Mouse (Mus musculus): ENCODE measurements at regions not wholly inside any gene's neighbourhood (a gene's known extent, or its start where the extent isn't known, plus 50 kb on each side); places are given as distances from the start of the nearest gene placed in this dataset.

DNA sequence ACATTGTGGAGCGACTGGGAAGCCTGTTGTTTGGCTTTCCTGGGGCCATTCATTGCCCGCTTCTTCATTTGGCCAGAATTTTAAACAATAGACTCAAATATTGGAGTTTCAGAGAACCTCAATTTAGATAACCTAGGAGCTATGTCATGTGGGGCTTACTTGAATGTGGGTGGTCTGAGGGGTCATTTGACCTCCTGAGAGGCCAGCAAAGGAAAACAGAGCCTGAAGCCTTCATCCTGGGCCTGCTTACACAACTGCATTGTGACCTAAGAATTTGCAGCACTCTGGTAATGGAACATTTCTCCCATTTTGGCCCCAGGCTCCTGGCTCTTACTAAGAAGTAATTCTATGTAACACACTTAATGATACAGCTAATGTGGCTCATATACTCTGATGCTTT, 348.2 kb downstream of the Fat4 start:
- no peak for DNase-seq (ENCODE audit: low spot score in 2 of 2)

DNA sequence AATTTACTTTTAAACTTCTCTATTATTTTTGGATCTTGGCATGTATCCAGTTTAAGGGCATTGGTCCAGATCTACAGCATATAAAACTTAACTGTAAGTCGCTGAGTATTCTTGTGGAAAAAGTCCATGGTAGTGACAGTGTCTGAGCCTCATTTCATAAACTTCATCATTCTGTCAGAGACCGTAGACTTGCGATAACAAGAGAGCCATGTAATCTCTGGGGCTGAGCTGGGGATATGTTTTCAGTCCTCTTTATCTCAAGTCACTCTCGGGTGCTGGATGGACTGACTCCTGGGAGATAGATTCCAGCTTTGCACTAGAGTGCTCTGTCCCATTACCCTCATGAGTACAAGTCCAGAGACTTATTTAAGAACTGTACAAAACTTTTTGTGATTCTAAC, 362.0 kb downstream of the Fat4 start:
- no peak for DNase-seq (ENCODE audit: low spot score in 2 of 2)

DNA sequence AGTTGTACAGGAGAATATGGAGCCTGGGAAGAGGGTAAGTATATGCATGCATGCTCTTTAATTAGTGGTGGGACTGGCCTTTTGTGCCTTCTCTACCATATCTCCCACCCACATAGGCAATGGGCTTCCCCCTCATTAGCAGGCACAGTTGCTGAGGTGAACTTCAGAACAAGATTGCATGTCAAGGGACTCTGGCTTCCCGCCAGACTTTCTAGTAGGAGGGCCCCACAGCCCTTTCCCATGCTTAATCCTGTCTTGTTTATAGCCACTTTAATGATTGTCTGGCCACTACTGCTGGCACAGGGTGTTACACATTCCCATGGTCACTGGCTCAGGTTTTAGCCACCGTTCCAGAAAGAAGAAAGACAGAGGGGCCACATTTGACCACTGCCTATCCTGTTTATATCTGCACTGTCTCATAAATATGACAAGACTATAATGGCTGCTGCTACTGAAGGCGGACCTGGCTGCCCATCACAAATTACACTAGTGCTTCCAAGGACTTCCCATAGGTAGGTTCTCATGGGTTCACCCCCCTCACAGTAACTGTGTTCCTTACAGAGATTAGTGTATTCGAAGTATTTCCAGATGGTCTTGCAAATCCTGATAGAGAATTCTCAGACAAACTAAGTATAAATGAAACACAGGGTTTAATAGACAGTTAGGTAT, 362.6 kb downstream of the Fat4 start:
- peak in 1 of 2 experiments; percentile 15 for DNase-seq (ENCODE audit: low spot score in 2 of 2)

DNA sequence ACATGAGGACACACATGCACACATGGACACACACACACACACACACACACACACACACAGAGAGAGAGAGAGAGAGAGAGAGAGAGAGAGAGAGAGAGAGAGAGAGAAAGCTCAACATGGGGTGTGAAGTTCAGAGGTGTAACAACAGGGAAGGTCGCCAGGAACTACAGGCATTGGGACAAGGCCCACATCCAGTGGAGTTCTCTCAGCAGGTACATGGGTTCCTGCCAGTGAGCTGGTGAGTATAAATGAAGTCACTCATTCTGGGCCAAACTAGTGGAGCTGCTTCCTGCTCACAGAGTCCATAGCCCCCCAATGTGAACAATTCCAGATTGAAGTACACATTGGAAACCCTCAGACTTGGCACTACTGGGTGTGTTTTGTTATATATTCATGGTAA, 366.3 kb downstream of the Fat4 start:
- no peak for DNase-seq (ENCODE audit: low spot score in 2 of 2)

DNA sequence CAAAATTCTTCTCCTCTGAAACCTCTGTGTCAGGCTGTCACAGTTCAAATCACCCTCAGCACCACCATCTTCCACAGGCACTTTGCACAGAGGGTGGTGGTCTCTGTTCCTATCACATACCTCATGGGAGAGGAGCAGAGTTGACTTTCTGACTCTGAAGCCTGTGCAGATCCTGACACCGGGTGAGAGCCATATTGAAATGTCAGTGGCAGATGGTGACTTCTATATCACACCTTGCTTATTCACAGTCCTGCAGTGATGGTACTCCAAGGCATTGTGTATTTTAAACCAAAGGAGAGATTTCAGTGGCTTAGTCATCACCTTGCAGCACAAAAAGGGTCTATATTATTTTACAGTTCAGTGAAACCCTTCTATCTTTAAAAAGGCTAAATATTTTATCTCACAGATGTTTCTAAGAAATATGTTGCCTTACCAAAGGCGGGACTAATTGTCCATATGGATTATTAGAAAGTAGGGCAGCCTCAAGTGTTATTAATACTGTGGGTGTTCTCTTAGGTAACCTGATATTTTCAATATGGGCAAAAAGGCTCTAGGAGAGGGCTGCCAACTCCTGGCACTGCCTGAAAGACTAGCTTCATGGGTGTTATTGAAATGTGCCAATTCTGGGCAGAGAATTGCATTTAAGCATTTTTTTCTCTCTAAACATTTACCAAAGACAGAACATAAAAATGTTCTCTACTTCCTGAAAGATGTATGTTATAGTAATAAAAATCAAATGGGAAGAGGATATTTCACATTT, 378.1 kb downstream of the Fat4 start:
- no peak for DNase-seq (ENCODE audit: low spot score in 2 of 2)

DNA sequence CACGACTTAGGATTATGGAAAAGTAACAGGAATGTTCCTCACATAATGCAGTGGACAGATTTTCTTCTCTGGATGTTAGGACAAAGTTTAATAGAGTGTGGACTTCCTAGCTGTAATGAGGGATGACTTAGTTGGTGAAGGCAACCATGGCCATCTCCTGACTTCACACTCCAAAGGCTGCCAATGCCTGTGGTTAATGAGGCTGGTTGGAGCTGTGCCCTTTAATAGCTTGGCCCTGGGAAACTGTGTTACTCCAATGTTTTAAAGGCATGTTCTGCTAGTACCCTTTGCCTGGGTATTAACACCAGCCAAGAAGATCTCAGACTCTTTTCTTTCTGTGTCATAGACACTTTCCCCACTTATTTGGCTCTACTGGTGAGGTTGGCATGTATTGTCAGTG, 378.9 kb downstream of the Fat4 start:
- peak; percentile 20 to 26 for DNase-seq (ENCODE audit: low spot score in 2 of 2)

DNA sequence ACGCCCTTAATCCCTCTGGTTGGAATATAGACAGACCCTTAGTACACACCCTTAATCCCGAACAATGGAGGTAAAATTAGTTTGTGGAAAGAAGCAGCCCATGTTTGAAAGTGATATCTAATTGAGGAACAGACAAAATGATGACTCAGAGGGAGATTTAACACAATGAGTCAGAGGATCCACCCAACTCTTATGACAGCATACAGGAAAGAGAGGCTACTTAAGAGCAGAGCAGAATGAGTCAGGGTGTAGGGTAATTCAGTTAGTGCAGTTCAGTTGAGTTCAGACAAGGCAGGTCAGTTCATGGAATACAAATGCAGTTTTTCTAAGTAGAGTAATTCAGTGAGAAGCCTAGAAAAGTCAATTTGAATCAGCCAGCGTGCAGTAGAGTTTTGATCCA, 382.6 kb downstream of the Fat4 start:
- DNase-seq (ENCODE audit: low spot score in 2 of 2): no peak

DNA sequence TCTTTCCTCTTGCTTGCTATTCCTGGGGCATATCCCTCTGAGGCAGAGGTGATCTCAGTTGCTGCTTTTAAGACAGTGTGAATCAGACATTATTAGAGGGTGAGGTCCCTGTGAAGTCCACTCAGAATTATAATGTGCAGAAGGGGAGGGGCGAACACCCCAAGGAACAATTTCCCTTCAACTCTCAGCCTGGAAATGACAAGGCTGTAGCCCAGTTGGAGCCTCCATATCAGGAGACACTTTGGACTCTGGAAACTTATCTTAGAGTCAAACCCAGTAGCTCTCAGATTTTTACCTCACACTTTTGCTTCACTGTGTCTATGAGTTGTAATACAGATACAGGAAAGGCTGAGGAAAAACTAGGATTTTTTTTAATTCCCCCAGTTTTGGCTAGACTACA, 385.9 kb downstream of the Fat4 start:
- DNase-seq (ENCODE audit: low spot score in 2 of 2): no peak

DNA sequence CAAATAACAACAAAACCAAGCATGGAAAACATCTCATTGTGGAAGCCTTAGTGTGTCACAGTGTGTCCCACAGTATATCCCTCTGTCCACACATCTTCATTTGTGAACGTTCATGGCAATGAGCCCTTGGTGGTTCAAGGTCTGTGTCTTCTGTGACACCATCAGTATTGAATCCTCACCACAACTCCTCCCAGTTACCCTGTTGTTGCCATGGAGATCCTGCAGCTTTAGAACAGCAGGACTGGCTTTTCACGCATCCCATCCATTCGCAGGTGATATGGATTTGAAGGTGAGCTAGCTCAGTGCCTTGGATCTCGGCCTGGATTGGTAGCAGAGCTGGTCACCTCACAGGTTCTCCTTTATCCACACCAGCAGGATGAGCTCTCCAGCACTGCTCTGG, 390.2 kb downstream of the Fat4 start:
- no peak for DNase-seq (ENCODE audit: low spot score in 2 of 2)

DNA sequence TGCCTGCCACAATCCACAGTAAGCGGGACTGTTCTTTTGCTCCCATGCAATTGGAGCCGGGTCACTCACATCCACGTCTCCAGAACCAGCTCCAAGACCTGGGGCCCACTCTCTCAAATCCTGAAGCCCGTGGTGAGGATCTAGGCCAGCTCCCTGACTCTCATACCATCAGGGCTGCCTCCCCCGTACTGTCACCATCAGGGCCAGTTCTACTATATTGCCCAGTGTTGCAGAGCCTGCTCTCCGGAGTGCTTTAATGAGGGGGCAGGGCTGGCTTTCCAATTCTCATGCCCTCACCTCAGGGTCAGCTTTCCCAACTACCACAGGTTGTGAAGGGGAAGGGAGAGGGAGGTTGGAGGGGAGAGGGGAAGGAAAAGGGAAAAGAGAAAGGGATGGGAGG, 390.6 kb downstream of the Fat4 start:
- no peak for DNase-seq (ENCODE audit: low spot score in 2 of 2)

DNA sequence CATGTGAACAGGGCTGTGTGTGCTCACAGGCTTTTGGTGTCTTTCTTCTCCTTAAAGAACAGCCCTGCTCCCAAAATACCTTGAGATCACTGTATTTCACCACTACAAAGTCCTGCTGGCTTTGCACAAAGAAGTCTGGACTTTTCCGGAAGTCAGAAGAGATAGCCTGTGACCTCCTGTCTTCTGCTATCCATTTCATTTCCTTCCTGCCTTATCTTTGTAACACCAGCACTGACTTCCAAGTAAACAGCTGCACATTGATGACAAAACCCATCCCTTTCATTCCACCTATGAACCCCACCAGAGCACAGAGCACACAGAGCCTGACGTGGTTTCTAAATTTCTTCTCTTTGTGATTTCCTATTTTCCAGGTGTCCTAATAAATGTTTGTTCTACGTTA, 408.5 kb downstream of the Fat4 start:
- DNase-seq (ENCODE audit: low spot score in 2 of 2): no peak

DNA sequence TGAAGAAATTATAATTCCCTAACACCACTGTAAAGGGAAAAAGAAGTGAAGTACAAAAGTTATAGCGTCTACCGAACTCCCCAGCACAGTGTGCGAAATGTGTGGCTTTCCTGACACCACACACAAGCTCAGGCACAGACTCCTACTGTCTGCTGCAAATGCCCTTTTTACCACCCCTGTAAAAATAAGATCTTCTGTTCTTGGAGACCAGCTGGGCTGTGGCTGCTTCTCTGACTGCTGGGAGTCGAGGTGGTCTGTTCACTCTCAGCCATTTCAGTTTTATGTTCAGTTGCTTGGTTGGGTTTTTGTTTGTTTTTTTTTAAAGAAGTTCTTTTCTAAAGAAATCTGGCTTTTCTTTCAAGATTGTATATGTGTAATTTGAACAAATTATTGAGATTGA, 409.5 kb downstream of the Fat4 start:
- DNase-seq (ENCODE audit: low spot score in 2 of 2): no peak

DNA sequence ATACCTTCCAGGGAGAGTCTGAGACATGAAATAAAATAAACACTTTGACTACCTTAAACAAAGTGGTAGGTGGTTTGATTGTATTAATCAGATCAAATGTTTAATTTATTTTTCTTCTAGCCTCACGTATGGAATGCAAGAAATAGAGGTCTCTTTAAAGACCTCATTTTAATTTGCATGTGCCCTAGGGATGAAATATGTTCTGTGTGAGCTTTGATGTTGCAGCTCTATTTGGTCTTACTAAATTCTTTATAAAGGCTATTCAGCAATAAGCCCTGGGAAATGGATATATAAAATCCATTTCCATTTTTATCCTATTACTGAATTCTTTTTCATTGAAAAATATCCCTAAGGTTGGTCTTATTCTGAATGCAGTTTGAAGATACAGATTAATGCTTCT, 422.7 kb downstream of the Fat4 start:
- no peak for DNase-seq (ENCODE audit: low spot score in 2 of 2)

DNA sequence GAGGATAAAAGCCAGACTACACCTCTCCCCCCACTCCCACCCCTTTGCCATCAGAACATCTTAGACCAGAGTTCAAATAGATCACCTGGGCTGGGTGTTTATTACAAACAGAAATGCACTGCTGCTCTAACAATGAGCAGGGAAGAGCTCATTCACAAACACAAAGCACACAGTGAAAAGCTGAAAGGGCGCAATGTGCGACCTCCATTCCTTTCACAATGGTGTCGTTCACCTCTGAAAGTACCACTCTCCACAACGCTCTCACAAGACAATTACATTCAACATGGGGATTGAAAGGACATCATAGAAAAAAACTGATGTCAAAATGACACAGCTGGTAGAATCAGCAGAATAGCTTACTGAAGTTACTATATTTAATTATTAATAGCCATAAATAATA, 426.8 kb downstream of the Fat4 start:
- DNase-seq (ENCODE audit: low spot score in 2 of 2): no peak

DNA sequence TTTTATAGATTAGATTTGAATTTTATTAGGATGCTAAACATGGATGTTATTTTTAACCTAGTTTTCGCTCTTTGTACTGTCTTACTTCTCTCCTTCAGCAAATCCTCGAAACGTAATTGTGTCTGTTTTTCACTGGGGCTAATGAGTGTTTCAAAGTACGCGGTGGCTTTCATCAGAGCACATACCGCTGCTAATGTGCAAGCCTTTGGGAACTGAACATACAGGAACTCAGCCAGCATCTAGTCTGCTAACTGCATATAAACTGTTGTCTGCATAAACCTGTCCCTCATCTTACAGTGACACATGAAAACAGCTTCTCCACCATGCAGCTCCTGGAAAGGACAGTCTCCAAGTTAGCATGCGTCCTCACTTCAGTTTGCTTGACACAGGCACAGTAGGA, 434.1 kb downstream of the Fat4 start:
- no peak for DNase-seq (ENCODE audit: low spot score in 2 of 2)

DNA sequence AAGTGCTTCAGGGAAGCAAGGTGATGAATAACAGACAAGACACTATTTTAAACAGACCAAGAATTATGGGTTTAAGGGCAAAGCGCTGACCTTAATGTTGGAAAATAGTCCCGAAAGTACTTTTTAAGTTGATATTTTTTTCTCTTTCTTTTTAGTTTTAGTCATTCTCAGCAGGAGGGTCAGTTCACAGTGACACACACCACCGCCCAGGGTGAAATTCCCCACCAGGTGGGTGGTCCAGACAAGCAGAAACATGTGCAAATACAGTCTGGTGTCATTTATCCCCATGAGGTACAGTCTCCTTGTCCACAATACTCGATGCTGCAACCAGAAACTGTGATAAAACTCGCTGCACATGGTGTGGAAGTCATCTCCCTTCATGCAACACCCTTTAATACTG, 435.5 kb downstream of the Fat4 start:
- no peak for DNase-seq (ENCODE audit: low spot score in 2 of 2)

DNA sequence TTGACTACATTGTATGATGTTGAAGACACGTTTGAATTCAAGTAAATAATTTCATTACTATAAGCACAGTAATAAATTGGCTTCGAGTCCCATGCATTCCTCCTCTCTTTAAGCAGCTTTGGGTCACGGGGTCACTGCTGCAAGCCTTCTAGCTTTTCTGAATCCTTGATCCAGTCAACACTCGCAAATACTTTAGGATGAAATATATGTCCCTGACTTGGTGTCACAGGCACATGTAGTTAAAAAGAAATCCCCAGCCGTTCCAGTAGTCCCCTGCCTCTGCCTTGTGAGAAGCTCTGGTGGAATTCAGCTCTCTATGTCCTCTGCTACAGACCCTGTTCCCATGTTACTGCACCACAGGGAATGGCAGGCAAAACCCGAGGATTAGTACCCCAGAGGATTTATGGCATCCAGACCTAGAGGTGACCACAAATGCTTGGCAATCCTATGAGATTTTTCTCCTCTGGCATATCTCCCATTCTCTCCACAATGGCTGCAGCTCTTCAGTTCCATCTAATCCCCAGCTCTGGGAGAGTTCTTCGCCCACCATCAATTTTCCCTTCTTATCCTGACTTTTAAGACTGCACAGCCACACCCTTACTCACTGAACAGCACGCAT, 449.0 kb downstream of the Fat4 start:
- DNase-seq (ENCODE audit: low spot score in 2 of 2): no peak

DNA sequence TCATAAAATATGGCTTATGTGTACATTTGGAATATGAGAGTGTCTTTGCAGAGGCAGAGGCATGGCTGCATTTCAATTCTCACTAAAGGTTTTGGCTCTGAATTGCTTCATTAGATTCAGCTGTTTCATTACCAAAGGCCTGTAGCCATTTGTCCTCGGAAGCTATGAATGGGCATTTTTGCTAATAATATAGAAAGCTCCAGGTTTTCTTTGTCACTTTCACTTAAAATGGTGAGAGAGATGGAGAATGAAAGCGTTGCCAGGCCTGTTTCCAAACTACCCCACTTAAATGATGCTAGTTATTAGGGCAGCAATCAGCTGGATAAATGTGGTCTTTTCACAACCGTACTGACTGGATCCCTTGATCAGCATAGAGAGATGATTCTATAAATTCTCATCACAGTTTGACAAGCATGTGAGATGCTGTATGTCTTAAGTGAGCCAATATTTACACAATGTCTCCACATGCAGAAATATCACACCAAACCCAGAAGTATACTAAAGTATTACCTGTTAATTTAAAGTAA, 454.5 kb downstream of the Fat4 start:
- no peak for DNase-seq (ENCODE audit: low spot score in 2 of 2)

DNA sequence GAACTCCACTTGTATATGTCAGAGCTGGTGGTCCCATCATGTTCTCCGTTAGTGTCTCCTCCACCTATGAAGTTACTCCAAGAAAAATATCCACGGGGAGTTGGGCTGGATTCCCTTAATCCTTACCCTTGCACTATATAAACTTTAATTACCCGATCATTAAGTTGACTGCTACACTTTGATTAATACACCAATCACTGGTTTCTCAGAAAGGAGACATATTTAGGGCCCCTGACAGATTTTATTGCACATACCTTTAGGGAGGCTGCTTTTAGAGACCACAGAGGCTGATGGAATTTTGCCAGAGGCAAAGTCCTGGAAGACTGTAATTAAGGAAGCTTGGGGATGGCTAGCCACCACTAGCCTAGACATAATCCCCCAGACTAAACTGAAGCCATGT, 457.3 kb downstream of the Fat4 start:
- no peak for DNase-seq (ENCODE audit: low spot score in 2 of 2)

DNA sequence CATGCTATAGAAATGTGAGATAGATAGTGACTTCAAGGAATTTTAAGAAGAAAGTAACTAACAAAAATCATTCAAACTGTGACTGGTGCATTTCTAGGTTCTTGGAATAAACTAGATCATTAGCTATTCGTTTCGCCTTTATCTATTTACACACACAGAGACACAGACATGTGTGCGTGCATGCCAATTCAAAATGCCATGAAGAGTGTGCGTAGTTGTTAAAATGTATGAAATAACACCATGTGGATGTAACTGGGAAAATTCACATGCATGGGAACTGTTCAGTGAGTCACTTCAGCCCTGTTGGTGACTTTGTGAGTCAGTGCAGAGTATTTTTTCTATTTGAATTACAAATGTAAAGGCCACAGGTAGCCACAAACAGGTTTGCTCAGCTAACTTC, 460.8 kb downstream of the Fat4 start:
- no peak for DNase-seq (ENCODE audit: low spot score in 2 of 2)

DNA sequence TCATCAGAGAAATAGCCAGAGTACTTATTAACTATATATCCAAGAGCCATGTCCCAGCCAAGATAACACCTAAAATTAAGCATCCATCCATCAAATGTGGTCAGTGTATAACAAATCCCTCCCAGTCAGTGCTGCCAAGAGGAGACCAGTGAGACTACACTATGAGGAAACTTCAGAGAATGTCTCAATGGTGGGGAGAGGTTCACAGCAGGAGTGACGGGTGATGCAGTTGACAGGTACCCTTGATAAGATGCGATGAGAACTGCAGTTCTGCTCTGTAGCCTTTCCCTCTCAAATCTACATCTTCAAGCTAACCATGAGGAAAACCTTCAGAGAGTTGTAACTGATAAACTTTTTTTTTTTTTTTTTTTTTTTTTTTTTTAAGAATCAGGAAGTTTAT, 470.3 kb downstream of the Fat4 start:
- no peak for DNase-seq (ENCODE audit: low spot score in 2 of 2)

DNA sequence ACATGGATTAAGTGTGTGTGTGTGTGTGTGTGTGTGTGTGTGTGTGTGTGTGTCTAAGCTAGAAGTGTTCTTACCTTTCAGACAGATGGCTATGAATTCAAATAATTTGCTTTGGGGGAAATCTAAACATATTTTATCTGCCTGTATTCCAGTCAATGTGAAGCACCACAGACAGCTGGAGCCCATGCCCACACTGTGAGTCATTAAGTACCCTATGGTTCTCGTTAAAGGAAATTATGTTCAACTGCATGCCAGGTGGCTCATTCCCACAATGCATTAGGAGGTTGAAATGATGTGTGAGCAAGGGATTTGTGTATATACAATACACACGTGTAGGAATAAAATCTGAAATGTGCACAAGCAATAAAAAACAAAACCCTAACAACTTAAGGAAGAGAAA, 473.5 kb downstream of the Fat4 start:
- no peak for DNase-seq (ENCODE audit: low spot score in 2 of 2)

DNA sequence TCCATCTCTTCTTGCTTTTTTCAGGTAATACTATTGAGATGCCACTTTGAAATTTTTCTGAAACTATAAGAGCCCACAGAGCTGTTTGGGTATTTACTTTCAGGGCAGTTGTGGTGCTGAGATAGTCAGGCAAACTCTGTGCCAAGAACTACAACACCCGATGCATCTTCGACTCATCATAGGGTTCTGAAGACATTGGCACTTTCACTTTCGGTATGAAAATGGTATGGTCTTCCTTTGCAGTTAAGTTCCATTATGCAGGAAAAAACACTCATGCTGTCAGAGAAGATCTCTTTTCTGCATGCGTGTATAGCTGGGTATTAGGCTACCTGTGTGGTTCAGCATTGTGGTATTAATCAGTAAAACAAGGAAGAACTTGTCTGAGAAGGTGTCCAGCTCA, 484.2 kb downstream of the Fat4 start:
- DNase-seq (ENCODE audit: low spot score in 2 of 2): no peak
